Mouse (Mus musculus) mesoderm, embryonic 11.5 days (tissue): ENCODE data around the gene Med22.

Source experiments
- DNase-seq: peaks from one replicate; pipeline ENCODE4 v3.0.0-alpha.2; 2012; ENCODE audit warnings: low read depth, low spot score

Med22 gene

DNA sequence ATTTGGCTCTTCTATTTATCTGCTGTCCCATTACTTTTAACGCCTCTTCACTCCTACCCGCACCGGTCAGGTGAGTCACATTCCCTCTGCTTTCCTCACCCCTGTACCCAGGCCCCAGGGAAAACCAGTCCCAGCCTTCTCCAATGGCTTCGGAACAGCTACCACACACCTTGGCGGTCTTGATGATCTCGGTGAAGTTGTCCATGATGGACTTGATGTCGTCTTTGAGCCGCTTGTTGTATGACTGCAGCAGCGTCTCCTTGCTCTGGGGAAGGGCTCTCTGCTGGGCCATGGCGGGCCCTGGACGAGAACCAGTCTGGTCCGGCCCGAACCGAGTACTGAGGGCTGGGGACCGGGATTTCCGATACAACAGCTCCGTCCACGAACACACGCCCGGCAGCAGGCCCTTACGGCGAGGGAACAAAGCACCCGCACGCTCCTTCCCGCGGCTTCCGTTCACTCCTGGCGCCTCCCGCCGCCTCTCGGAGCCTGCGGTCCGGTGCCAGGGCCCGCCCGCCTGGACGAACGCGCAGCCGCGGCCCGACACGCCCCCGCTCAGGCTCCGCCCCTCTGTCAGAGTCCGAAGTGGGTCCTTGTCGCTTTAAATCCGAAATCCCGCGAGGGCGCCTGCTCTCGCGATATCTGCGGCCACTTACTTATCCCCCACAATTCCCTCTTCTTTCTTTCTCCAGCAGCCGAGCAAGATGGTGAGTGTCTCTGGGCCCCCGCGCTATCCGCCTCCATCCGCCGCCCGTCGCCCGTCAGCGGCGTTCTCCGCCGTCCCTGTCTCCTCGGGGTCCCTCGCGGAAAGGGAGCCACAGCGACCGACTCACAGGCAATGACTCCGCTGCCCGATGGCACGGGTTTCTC is at the start of gene Med22, which contains the start of gene Rpl7a:
Gene Med22, minus strand, starts transcription at position 554 of the 870 bp plus-strand sequence.
Gene Rpl7a, plus strand, starts transcription at position 641 of the 870 bp plus-strand sequence.
- peak; percentile 100 for DNase-seq

DNA sequence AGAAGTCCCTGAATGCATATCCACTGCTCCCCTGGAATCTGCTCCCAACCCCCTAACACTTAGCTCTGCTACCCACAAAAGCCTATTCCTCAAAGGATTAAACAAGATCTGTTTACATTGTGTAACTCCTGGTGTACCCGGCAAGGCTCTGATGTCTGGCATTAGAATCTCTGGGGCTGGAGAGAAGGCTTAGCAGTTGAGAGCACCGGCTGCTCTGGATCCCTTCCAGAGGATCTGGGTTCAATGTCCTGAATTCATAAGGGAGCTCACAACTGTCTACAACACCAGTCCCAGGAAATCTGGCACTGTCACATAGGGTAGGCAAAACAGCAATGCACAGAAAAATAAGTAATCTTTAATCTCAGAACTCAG is 47.0 kb upstream of the Med22 start:
- DNase-seq, result no peak

DNA sequence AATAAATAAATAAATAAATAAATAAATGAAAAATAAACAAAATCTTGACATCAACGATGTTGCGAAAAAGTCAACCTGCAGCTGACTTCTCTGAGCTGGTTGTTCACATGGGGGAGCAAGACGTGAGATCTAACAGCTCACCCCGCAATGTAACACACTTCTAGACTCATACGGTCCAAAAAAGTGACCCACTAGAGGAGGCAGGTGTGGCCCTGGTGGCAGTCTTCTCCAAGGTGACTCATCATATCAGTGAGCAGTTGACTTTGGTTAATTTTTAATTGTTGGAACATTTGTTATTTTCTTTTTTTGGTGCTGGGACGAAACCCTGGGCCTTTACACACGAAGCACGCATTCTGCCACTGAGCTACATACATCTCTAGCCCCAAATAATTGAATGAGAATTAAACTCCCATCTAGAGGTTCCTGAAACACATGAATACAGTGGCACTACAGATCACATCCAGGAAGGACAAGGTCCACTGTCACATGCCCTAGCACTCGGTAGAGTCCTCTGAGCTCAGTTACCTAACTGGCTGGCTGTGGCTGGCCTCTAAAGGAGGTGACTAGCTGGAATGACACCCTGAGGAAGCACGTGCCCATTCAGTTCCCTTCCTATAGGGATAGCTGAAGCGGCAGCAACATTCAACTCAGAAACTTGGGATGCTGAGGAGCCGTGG is 46.5 kb upstream of the Med22 start:
- no peak for DNase-seq

DNA sequence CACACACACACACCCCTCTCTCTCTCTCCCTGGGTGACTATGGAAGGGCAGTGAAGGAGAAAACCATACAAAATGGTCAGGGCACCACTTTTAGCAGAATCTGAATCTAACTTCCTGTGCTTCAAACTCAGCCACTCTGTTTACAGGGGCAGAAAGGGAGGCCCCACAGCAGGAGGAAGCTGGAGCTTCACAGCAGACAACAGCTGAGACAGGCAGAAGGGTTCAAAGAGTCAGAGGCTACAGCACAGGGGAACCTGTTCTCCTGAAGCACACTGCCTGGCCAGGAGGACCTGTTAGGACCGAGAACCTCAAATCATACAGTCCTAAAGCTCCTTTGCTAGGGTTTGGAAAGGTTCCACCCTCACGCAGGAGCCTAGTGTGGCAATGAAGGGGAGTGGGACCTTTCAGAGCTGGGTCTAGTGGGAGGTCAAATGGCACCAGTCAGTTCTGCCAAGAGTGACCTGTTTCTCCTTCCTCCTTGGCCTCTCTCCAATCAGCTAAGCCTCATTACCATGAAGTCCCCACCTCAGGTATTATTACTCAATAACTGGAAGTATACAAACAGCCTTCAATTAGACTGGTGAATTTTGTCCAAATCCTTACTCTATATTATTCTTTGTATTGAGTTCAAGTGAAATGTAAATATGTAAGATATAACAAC is 44.4 kb upstream of the Med22 start:
- DNase-seq, result no peak

DNA sequence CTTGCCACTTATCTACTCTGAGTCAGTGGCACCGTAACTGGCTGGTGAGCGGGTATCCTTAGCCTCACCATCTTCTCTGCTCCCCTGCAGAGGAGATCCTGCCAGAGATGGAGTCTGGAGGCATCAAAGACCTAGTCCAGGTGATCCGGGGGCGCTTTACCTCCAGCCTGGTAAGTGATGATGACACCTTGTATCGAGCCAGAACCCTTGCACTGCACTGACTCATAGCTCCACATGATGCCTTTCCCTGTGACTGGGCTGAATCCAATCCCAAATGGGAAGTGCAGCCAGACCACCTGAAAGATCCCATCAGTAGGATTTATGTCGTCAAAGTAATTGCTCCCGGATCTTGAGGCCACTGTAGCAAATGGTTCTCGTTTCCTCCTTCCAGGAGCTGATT is 42.4 kb upstream of the Med22 start:
- no peak for DNase-seq

DNA sequence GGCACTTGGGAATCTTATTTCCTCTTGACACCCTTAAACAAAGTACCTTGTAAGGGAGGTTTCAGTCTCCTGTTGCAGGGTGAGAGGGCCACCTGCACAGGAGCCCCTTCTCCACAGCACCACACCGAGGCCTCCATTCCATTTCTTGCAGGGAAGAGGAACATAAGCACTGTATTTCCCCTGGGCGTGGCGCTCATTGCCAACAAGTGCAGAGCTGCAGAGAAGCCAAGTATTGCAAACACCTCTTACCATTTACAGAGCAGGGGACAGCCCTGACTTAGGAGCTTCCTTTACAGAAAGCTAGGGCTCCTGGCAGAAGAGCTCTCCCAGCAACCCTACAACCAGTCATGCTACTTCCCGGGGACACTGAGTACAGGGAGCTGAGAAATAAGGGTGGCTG is 41.7 kb upstream of the Med22 start:
- no peak for DNase-seq

DNA sequence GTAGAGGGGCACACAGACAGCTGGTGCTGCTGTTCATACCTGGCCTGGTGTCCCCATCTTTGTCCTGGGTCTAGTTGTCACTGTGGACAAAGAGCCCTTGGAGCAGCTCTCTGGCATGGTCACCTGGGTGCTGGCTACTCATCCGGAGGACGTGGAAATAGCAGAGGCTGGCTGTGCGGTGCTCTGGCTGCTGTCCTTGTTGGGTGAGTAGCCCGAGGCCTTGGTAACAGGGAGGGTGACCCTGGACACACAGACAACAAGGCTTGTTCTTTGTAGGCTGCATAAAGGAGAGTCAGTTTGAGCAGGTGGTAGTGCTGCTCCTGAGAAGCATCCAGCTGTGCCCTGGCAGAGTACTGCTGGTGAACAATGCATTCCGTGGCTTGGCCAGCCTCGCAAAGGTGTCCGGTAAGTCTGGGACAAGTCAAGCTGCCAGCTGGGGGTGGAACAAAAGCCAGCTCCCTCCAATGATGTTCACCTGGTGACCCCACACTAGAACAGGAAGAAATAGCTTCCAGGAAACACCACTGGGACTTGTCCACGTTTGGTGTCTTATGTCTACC is 40.9 kb upstream of the Med22 start:
- no peak for DNase-seq

DNA sequence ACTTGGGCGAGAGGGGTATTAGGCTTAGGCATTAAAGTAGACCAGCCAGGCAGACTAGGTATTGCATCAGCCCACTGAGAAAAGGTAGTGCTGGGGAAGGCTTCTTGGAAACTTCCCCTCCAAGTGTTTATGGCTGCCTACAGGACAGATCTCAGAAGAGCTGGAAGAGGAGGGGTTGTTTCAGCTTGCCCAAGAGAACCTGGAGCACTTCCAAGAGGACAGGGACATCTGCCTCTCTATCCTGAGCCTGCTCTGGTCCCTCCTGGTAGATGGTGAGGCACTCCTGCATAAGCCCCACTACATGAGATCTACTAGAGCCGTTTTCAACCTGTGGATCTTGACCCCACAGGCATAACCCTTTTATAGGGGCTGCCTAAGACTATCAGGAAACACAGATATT is 39.9 kb upstream of the Med22 start:
- DNase-seq, result no peak

DNA sequence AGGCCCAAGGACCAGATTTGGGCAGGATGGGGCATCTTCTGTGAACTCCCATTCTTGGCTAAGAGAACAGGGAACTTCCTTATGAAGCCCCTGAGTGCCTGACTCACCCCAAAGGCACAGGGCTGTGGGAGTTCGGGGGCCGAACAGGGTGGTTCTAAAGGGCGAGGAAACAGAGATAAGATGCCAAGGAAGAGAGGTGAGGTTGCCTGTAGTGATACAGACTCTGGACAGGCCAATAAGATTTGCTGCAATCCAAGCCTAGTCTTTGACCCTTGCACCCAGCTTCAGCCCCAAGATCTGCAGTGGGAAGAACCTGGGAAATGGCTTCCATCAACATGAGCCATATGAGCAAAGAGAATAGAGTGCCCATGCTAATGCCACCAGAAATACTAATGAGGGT is 32.8 kb upstream of the Med22 start:
- DNase-seq, result no peak

DNA sequence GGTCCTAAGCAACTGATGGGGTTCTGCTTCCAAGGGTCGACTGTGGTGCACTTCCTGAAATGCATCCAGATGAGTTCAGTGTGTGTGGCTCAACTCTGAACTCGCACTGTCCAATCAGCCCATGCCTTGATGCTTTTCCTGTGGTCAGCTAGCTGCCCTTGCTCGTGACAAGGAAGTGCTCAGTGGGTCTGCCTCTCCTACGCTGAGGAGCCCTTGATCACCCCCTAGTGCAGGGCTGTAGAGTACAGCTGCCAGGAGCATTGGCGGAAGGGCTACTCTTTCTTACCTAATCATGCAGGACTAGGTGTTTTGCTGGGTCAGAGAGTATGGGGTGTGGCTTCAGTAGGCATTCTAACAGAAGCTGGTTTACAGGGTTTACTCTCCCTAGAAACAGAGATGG is 31.1 kb upstream of the Med22 start:
- no peak for DNase-seq

DNA sequence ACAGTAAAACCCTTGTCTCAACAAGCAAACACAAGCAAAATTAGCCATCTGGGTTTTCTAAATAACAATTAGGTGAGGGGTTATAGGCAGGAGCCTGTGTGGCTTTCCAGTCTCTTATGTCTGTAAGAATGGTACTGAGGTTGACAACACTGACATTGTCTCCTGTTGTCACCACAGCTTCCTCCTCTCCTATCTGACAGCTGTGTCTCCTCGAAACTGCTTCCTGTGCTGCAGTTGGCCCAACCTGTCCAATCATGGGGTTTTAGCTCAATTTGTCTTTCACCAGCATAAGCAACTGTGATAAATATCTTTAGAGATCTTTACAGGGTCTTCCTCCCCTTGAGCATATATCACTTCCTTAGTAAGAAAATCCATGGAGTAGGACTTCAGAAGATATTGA is 25.9 kb upstream of the Med22 start:
- no peak for DNase-seq

DNA sequence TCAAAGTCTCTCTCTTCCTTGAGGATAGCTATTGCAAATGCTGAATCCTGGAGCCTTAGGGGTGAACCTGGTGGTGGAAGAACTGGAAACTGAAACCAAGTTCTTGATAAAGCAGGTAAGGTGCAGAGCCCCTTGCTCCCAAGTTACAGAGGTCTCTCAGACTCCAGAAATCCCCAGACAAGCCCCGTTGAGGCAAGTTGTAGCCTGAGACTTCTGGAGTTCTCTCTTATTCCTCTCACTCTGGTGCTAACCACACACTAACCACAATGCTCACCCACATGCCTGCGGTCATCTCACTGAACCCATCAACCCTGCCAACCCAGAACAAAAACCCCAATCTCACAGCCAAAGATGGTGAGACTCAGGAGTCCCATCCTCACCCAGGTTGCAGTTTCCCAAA is 24.8 kb upstream of the Med22 start:
- no peak for DNase-seq

DNA sequence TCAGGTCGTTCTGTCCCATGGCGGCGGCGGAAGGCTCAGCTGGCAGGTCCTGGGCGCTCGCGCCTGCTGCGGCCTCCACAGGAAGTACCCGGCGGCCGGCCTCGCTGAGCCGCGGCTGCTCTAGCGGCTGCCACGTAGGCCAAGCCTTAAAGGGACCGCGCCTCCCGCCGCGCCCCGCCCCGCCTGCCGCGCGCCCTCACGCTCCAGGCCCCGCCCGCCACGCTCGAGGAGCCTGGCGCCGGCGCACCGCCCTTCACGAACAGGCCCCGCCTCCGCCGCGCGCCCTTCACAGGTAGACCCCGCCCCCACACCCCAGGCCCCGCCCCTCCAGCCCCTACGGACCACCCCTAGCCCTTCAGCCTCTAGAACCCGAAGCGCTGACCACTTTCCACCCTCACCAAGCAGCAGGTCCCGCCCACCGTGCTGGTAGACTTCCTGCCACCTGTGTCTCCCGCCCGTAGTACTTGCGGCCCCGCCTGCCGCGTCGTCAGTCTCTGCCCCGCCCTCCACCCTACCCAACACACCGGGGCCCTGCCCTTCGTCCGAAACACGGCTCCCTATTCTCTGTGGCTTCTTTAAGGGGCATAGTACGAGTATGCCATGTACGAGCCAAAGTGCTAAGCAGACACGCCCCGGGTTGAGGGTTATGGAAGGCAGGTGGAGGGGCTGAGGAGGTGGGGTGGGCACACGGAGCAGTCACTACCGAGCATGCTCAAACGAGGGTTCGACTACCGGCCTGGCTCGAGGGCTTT is 23.0 kb upstream of the Med22 start, which contains the start of the genes Surf4 and Stkld1:
Gene Surf4, minus strand, starts transcription at position 625 of the 752 bp plus-strand sequence.
Gene Stkld1, plus strand, starts transcription at position 744 of the 752 bp plus-strand sequence.
- DNase-seq, result peak; percentile 92

DNA sequence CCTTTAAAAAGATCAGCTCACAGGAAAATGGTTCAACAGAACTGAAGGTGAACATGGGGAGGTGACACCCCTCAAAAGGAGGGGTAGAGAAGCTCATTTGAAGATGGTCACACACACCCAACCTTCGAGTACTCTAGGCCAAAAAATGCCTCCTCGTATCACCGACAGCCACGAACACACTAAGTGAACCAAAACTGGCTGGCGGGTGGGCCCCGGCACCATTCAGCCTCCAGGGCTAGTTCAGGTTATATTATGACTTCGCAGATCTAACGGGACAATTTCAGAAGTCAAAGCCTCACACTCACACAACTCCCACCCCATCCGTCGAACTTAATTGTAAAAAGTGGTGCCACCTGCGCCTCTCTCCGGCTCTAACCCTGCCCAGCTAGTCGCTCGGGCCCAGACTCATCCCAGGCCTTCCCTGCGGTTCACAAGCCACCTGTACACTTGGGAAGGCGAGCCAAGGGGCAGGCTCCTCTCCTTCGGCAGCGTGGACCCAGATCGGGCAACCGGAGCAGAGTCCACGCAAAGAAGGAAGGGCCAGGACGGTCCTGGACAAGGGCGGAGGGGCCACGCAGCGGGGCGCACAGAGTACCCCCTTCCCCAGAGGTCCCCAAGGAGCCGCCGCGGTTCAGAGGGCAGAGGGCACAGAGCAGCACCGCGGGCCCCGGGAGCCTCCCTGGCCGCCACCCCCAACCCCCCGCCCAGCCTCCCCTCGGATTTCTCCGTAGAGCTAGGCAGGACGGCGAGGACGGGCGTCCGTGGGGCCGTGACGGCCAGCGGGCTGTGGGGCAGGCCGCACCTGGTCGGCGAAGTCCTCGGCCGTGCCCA is 22.2 kb upstream of the Med22 start:
- DNase-seq, result no peak

DNA sequence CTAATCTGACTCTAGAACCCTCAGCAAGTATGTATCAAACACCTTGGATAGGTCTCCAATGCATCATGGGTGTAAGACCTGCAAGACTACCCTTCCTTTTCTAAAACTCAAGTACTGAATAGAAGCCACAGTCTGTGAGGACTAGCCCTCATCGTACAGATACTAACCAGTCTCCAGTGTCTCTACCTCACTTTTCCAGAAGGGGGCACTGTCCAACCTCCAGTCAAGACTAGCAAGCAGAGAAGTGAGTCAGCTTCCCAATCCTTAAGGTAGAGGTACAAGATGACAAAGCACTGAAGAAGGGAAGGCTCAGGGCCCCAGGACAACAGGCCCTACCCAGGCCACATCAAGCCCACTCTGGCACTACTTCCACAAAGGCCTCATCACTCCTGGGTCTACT is 19.9 kb upstream of the Med22 start:
- peak; percentile 64 for DNase-seq

DNA sequence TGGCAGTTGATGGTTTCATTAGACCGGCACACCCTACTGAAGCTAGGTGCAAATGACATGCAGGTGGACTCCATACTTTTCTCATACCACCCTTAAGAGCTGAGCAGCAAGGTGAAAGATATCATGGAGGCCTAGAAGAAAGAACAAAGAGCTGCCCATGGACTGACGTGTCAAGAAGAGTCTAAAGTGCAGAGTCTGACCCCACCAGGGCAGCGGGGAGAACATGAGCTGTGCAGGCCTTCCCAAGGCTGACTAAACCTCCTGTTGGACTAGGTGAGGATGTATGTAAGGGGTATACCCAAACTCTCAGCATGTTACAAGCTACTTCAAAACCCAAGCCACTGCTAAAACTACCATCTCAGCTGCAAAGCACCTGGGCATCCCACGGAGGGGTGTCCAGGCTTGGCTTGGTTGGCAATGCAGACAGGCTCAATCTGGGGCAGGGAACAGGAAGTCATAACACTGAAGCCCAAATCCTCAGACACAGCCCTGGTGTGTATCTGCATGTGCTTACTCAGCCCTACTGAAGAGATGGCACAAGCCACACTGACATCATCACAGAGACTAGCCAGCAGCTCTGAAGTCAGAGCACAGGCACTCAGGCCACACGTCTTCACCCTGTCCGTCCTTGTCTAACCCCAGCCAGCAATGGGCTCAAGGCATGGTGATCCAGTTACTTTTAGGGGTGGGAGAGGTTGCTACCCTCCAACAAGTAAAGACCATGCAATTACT is 17.4 kb upstream of the Med22 start:
- DNase-seq, result no peak

DNA sequence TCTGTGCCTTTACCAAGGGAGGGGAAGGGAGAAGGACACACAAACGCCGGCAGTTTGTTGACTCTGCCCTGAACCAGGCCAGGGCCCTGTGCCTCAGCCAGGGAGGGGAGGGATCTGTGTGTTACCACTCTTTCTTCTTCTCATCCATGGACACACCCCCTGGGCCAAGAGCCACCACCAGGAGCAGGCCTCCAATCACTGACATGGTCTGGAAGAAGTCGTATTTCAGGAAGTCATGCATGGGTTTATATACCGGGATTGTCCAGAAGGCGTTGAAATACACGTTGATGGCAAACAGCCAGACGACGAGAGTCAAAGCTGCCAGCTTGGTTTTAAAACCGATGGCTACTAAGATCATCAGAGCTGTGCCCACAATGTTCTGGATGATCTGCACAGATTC is 11.3 kb upstream of the Med22 start:
- no peak for DNase-seq

DNA sequence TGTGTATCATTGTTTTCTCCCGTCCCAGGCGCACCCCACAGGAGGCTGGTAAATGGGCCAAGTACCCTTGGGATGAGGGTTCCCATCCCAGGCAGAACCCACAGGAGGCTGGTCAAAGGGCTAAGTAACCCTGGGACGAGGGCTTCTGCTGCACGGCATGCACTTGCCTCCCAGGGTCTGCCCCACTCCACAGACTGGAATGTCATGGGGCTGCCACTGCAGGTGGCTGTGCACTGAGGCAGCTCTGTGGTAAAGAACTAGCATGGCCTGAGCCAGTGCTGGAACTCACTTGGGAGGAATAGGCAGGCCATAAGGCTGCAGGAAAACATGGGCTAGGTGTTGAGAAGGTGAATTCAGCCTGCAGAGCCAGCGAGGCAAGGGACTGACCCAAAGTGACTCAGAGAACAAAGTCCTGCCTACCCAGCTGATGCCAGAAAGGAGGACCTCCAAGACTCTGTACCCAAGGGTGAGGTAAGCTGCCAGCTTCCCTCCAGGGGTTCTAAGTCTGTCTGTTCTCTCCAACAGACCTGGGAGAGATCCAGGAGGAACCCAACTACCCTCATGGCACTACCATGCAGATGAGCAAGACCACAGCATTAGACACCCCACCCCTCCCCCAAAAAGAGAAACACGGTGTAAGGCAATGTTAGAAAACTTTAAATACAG is 9.8 kb upstream of the Med22 start:
- no peak for DNase-seq

DNA sequence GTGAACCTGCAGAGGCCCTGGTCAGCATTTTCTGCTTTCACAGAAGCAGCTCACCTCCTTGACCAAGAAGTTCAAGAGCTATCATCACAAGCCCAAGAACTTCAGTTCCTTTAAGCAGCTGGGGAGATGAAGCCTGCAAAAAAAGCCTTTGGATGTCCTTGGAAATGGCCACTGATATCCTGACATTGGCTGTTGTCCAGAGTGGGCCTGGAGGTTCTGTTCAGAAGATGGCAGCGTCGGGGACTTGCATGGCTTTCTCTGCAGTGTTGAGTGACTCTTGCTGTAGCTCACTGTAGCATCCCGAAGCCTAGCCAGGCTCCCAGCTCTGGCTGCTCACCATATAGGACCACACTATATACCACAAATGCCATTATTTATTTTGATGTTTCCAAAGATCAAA is 9.2 kb upstream of the Med22 start:
- no peak for DNase-seq
